Mouse (Mus musculus) midbrain, embryonic 14.5 days (tissue): ENCODE measurements around the gene Gm525. TPM values are rescaled to one million over a fixed set of nuclear protein-coding genes. Genes with fewer than 3 reads are reported as not detected.
"Not testable (repeated sequence)": the region's sequence is repeated elsewhere in the genome, so short reads cannot be mapped to it uniquely, and the experiment has no call there.

Source experiments
- ATAC-seq: fragments of 200-750 bp; cut with Nextera tagmentation; 2 replicates; pipeline ENCODE4 v1.8.0; 2017; ENCODE audit warnings: moderate number of reproducible peaks, moderate library complexity; ENCODE audit not compliant: low FRiP score, low TSS enrichment
- DNase-seq: peaks from one replicate; pipeline ENCODE4 v3.0.0-alpha.2; 2015
- H3K27ac ChIP-seq: fragments of 300-500 bp; sonication (generic); replicated peaks from 2 replicates; pipeline ENCODE4 v1.5.1; 2014; ENCODE audit warnings: mild to moderate bottlenecking, low read depth, low read length, moderate library complexity
- H3K27me3 ChIP-seq: fragments of 300-500 bp; sonication (generic); 2 replicates; pipeline ENCODE4 v1.6.1; 2014; ENCODE audit warnings: low read length, control low read depth, mixed read lengths; ENCODE audit not compliant: control insufficient read depth, insufficient read depth
- H3K36me3 ChIP-seq: fragments of 300-500 bp; sonication (generic); 2 replicates; pipeline ENCODE4 v1.6.1; 2014; ENCODE audit warnings: low read length, control low read depth; ENCODE audit not compliant: control insufficient read depth, insufficient read depth
- H3K4me1 ChIP-seq: fragments of 300-500 bp; sonication (generic); 2 replicates; pipeline ENCODE4 v1.6.1; 2014; ENCODE audit warnings: mild to moderate bottlenecking, antibody characterized with exemption, low read length, control low read depth; ENCODE audit not compliant: control insufficient read depth, insufficient read depth
- H3K4me2 ChIP-seq: fragments of 300-500 bp; sonication (generic); 2 replicates; pipeline ENCODE4 v1.6.1; 2014; ENCODE audit warnings: mild to moderate bottlenecking, low read length, moderate library complexity
- H3K4me3 ChIP-seq: fragments of 300-500 bp; sonication (generic); replicated peaks from 2 replicates; pipeline ENCODE4 v1.5.1; 2014; ENCODE audit warnings: low read depth, low read length
- H3K9ac ChIP-seq: fragments of 300-500 bp; sonication (generic); replicated peaks from 2 replicates; pipeline ENCODE4 v1.6.1; 2014; ENCODE audit warnings: mild to moderate bottlenecking, low read length, moderate library complexity
- H3K9me3 ChIP-seq: fragments of 300-500 bp; sonication (generic); 2 replicates; pipeline ENCODE4 v1.6.1; 2016; ENCODE audit warnings: low read length, control low read depth, mixed read lengths; ENCODE audit not compliant: control insufficient read depth
- WGBS: fragments of 180-500 bp; shearing (Covaris S2); extraction: QIAGEN DNeasy Blood & Tissue Kit; methylation state at CpG from one replicate; pipeline ENCODE4 v1.1.7; 2014; 5-methylcytosine and 5-hydroxymethylcytosine counted together
- polyA plus RNA-seq: library from polyadenylated mRNA; unstranded; fragments of >200 nt; fragmentation: Nextera tagmentation; extraction: Ambion mirVana; gene quantifications from 2 replicates; pipeline ENCODE4 v1.2.1, GENCODE M21; 2014

Gene Gm525
- polyA plus RNA-seq, 1 experiment from 2014 or later: not detected

GRCm38 (mm10) chr11:89035552-89035951 lies 38.1 kb upstream of the Gm525 start:
- Histone ChIP-seq H3K27me3 (no peaks in the 10 kb centered on the region), H3K4me3 (no peak overlapping the region), H3K36me3 (peaks cover 28% of the 10 kb centered on the region), H3K9ac (no peak overlapping the region), H3K4me1 (no peaks in the 10 kb centered on the region), H3K4me2 (no peak overlapping the region), H3K9me3 (no peaks in the 10 kb centered on the region), H3K27ac (no peak overlapping the region)
- 85% methylated on average over 3 of the region's 3 CpGs for WGBS
- no peak for ATAC-seq
- DNase-seq: no peak

- no peak overlapping the region for H3K4me3 ChIP-seq
- 92% methylated on average over 6 of the region's 6 CpGs for WGBS
- H3K4me1 ChIP-seq: no peaks in the 10 kb centered on the region
- H3K9me3 ChIP-seq: no peaks in the 10 kb centered on the region
- no peak overlapping the region for H3K4me2 ChIP-seq
- no peaks in the 10 kb centered on the region for H3K27me3 ChIP-seq
- H3K9ac ChIP-seq: no peak overlapping the region
- no peak for ATAC-seq
- no peak overlapping the region for H3K27ac ChIP-seq
- DNase-seq: no peak
- H3K36me3 ChIP-seq: peaks cover 55% of the 10 kb centered on the region
Observed at GRCm38 (mm10) chr11:89038496-89038895, 35.1 kb upstream of the Gm525 start.

DNA sequence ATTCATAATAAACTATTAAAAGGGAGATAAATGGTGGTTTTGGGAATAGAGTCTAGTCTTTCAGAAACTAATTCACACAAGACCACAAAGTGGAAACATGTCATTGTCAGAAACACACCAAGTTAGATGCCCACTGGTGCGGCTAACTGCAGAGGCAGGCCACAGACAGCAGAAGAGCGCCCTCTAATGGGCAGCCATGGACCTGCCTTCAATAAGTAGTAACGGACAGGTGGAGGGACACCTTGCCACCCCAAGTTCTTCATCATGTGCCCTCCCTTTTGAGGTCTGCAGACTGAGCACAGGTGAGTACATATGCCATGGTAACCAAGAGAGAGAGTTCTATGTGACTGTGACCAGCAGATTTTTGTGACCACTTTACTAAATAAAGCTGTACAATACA lies 34.3 kb upstream of the Gm525 start:
- H3K36me3 ChIP-seq: peaks cover 62% of the 10 kb centered on the region
- no peak overlapping the region for H3K4me2 ChIP-seq
- no peak for ATAC-seq
- no peak overlapping the region for H3K27ac ChIP-seq
- H3K9me3 ChIP-seq: no peaks in the 10 kb centered on the region
- H3K4me1 ChIP-seq: no peaks in the 10 kb centered on the region
- no peak overlapping the region for H3K4me3 ChIP-seq
- peak; percentile 60 for DNase-seq
- no peak overlapping the region for H3K9ac ChIP-seq
- WGBS: 37% methylated on average over 3 of the region's 3 CpGs
- H3K27me3 ChIP-seq: no peaks in the 10 kb centered on the region

- not testable (repeated sequence) for DNase-seq, H3K9ac ChIP-seq, H3K4me1 ChIP-seq, H3K4me2 ChIP-seq, H3K27me3 ChIP-seq, H3K9me3 ChIP-seq, ATAC-seq, H3K27ac ChIP-seq, H3K4me3 ChIP-seq
- WGBS: 91% methylated on average over 6 of the region's 7 CpGs
- peaks cover 77% of the 10 kb centered on the region for H3K36me3 ChIP-seq
Observed at GRCm38 (mm10) chr11:89041073-89041472, 32.6 kb upstream of the Gm525 start.

DNA sequence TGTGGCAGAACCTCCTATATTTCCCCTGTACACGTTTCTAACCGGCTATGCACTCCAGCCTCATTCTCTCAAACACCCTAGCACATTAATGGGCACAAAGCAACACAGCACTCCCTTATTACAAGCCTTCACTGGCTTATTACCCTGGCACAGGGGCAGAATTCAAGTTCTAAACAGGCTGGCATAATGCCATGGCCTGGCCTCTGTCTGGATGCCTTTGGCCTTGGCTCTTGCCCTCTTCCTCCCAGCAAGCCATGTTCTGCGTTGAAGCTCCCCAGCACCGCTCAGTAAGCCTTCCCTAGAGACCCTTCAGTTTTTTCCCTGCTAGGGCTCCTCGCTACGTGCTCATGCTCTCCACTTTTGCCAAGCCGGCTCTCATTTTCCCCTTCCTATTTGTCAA lies 30.6 kb upstream of the Gm525 start:
- Histone ChIP-seq H3K27ac (no peak overlapping the region), H3K4me1 (no peaks in the 10 kb centered on the region), H3K9ac (no peak overlapping the region), H3K4me3 (no peak overlapping the region), H3K27me3 (no peaks in the 10 kb centered on the region), H3K4me2 (no peak overlapping the region), H3K9me3 (no peaks in the 10 kb centered on the region), H3K36me3 (peaks cover 84% of the 10 kb centered on the region)
- no peak for DNase-seq
- WGBS: 89% methylated on average over 7 of the region's 7 CpGs
- ATAC-seq: no peak

- not testable (repeated sequence) for H3K27me3 ChIP-seq, H3K9ac ChIP-seq, H3K27ac ChIP-seq, H3K9me3 ChIP-seq, H3K4me2 ChIP-seq, ATAC-seq, DNase-seq, H3K4me1 ChIP-seq, H3K4me3 ChIP-seq
- peaks cover 84% of the 10 kb centered on the region for H3K36me3 ChIP-seq
- 99% methylated on average over 3 of the region's 3 CpGs for WGBS
Observed at GRCm38 (mm10) chr11:89045501-89045900, 28.1 kb upstream of the Gm525 start.

DNA sequence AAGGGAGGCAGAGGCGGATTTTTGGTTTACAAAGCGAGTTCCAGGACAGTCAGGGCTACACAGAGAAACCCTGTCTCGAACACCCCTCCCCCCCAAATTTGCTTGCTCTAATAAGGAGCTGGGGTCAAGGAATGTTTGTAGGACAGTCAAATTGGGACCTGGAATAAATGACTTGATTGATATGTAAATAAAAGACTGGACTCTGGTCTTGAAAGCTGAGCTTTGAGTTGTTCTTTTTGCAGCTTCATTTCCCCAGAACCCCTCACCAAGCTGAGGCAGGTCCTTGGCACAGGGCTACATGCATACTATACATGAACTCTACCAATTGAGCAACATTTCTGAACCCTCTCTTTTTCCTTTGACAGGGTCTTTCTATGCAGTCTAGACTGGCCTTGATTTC lies 27.6 kb upstream of the Gm525 start:
- ATAC-seq: no peak
- WGBS: 100% methylated on average over 3 of the region's 3 CpGs

DNA sequence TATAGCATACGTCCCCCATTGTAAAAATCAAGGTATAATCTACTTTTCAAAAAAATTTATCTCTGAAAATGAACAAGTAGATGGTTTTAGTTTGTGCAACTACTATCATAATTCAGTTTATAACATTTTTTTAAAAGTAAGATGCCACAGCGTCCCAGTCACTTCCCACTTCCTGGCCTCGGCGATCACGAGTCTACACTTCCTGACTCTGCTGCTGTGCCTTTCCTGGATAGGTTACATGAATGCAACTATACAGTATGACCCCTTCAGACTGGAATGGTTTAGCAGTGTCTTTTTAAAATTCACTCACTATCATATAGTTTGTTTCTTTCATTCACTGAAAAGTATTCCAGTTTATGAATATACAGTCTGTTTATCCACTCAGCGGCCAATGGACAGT lies 21.9 kb upstream of the Gm525 start:
- H3K27me3 ChIP-seq: no peaks in the 10 kb centered on the region
- 96% methylated on average over 6 of the region's 6 CpGs for WGBS
- no peaks in the 10 kb centered on the region for H3K9me3 ChIP-seq
- H3K9ac ChIP-seq: no peak overlapping the region
- H3K4me1 ChIP-seq: no peaks in the 10 kb centered on the region
- H3K4me2 ChIP-seq: no peak overlapping the region
- no peak for ATAC-seq
- H3K36me3 ChIP-seq: peaks cover 59% of the 10 kb centered on the region
- H3K27ac ChIP-seq: no peak overlapping the region
- no peak for DNase-seq
- no peak overlapping the region for H3K4me3 ChIP-seq

More for the DNA sequence above, 27.6 kb upstream of the Gm525 start:
- no peak overlapping the region for H3K27ac ChIP-seq
- no peaks in the 10 kb centered on the region for H3K4me1 ChIP-seq
- peaks cover 86% of the 10 kb centered on the region for H3K36me3 ChIP-seq
- no peak overlapping the region for H3K4me3 ChIP-seq
- H3K9me3 ChIP-seq: no peaks in the 10 kb centered on the region
- H3K27me3 ChIP-seq: no peaks in the 10 kb centered on the region
- no peak for DNase-seq
- H3K4me2 ChIP-seq: no peak overlapping the region
- no peak overlapping the region for H3K9ac ChIP-seq

DNA sequence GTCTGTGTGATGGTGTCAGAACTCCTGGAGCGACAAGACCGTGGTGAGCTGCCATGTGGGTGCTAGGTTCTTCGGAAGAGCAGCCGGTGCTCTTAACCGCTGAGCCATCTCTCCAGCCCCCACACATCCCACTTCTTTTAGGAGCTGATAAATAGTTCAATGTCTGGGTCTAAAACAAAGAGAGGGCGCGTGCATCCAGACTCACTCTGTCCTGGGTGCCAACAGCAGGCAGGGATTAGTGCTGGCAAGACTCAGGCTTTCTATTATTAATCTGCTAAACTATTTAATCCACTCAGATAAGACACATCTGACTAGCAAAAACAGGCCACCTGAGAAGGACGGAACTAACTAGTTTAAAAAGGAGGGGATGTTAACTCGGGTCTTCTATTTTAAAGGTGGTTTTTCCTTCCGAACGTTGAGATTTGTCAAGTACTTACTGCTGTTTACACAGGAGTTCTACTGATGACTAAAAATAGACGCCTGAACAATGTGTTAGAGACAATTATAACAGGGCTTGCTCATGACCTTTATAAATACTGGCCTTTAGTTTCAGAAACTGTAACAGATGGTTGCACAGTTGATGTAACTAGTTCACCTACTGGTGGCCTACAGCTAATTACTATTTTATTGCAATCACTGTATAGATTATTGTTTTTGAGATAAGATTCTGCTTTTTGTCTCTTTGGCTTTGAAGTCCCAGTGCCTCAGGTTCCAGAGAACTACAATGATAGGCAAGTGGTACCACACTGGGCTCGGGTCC lies 17.5 kb upstream of the Gm525 start:
- ATAC-seq (no peak), DNase-seq (no peak)
- H3K4me3 ChIP-seq: no peak overlapping the region
- H3K36me3 ChIP-seq: peaks cover 20% of the 10 kb centered on the region
- no peak overlapping the region for H3K4me2 ChIP-seq
- 74% methylated on average over 13 of the region's 13 CpGs for WGBS
- no peak overlapping the region for H3K9ac ChIP-seq
- peaks cover 26% of the 10 kb centered on the region for H3K4me1 ChIP-seq
- no peaks in the 10 kb centered on the region for H3K27me3 ChIP-seq
- H3K27ac ChIP-seq: no peak overlapping the region
- no peaks in the 10 kb centered on the region for H3K9me3 ChIP-seq
